Mouse (Mus musculus) liver, postnatal 0 days (tissue): ENCODE data around the gene Mrpl39. TPM values are rescaled to one million over a fixed set of nuclear protein-coding genes. Genes with fewer than 3 reads are reported as not detected.

Experiments
- ATAC-seq: fragments of 200-750 bp; cut with Nextera tagmentation; 2 replicates; pipeline ENCODE4 v1.8.0; 2017; ENCODE audit warnings: mild to moderate bottlenecking, moderate library complexity
- DNase-seq: peaks from one replicate; pipeline ENCODE4 v3.0.0-alpha.2; 2016
- H3K27ac ChIP-seq: fragments of 300-500 bp; sonication (generic); 2 replicates; pipeline ENCODE4 v1.5.1; 2014; ENCODE audit warnings: antibody characterized with exemption, moderate library complexity, mild to moderate bottlenecking, low read depth
- H3K27me3 ChIP-seq: fragments of 300-500 bp; sonication (generic); 2 replicates; pipeline ENCODE4 v1.6.1; 2014; ENCODE audit warnings: low read length, control low read depth, mixed read lengths; ENCODE audit not compliant: insufficient read depth
- H3K36me3 ChIP-seq: fragments of 300-500 bp; sonication (generic); replicated peaks from 2 replicates; pipeline ENCODE4 v1.6.1; 2014; ENCODE audit warnings: mild to moderate bottlenecking, control low read depth, low read length, moderate library complexity, mixed read lengths; ENCODE audit not compliant: insufficient read depth
- H3K4me1 ChIP-seq: fragments of 300-500 bp; sonication (generic); 2 replicates; pipeline ENCODE4 v1.6.1; 2014; ENCODE audit warnings: antibody characterized with exemption, mild to moderate bottlenecking, control low read depth; ENCODE audit not compliant: insufficient read depth
- H3K4me2 ChIP-seq: fragments of 300-500 bp; sonication (generic); 2 replicates; pipeline ENCODE4 v1.6.1; 2014; ENCODE audit warnings: low read depth, mild to moderate bottlenecking, low read length, moderate library complexity, mixed read lengths
- H3K4me3 ChIP-seq: fragments of 300-500 bp; sonication (generic); 2 replicates; pipeline ENCODE4 v1.5.1; 2014; ENCODE audit warnings: low read depth, low read length
- H3K9ac ChIP-seq: fragments of 300-500 bp; sonication (generic); replicated peaks from 2 replicates; pipeline ENCODE4 v1.6.1; 2014; ENCODE audit warnings: mild to moderate bottlenecking, moderate library complexity
- H3K9me3 ChIP-seq: fragments of 300-500 bp; sonication (generic); 2 replicates; pipeline ENCODE4 v1.6.1; 2016; ENCODE audit warnings: mild to moderate bottlenecking, control low read depth, low read length, mixed read lengths
- CTCF ChIP-seq: sonication (generic); IDR thresholded peaks from 2 replicates; pipeline ENCODE4 v1.5.1; 2016; ENCODE audit warnings: antibody characterized with exemption, low read depth
- EP300 ChIP-seq: IDR thresholded peaks from 2 replicates; pipeline ENCODE4 v1.6.1; 2016; ENCODE audit warnings: antibody characterized with exemption, low read depth, mild to moderate bottlenecking
- WGBS: fragments of 180-500 bp; shearing (Covaris S2); extraction: QIAGEN DNeasy Blood & Tissue Kit; methylation state at CpG from one replicate; pipeline ENCODE4 v1.1.7; 2014; ENCODE audit not compliant: insufficient replicate concordance; 5-methylcytosine and 5-hydroxymethylcytosine counted together
- polyA plus RNA-seq: library from polyadenylated mRNA; unstranded; fragments of >200 nt; fragmentation: Nextera tagmentation; extraction: Ambion mirVana; gene quantifications from 2 replicates; pipeline ENCODE4 v1.2.1, GENCODE M21; 2015

Gene Mrpl39
- polyA plus RNA-seq, 1 experiment from 2014 or later, result 17.6 TPM

DNA sequence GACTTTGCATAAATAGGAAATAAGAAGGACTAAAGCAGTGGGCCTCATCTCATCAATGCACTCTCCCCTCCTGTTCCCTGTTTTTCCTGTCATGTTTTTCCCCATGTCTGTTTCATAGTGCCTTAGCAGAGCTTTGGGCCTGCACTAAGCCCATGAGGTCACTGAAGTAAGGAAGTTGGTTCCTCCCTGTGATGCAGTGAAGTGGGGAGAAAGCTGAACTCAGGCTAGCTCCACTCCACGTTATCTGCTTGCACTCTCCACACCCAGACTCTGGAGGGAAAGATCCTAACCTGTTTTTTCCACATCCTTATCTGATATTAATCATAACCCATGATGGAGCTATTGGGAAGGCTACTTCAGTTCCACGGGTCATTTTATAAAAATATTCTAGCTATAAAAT is 26.9 kb downstream of the Mrpl39 start:
- no peak overlapping the region for H3K4me2 ChIP-seq
- no peak overlapping the region for H3K4me3 ChIP-seq
- DNase-seq, result no peak
- no peaks in the 10 kb centered on the region for H3K36me3 ChIP-seq
- ATAC-seq, result no peak
- TF ChIP-seq EP300 (no peak), CTCF (no peak)
- H3K4me1 ChIP-seq, result no peaks in the 10 kb centered on the region
- H3K9me3 ChIP-seq, result no peaks in the 10 kb centered on the region
- peaks cover 10% of the 10 kb centered on the region; the same call in 1 of the 2 replicates for H3K27me3 ChIP-seq
- WGBS, result 54% methylated on average over 2 of the region's 2 CpGs
- H3K9ac ChIP-seq, result no peak overlapping the region
- H3K27ac ChIP-seq, result no peak overlapping the region

DNA sequence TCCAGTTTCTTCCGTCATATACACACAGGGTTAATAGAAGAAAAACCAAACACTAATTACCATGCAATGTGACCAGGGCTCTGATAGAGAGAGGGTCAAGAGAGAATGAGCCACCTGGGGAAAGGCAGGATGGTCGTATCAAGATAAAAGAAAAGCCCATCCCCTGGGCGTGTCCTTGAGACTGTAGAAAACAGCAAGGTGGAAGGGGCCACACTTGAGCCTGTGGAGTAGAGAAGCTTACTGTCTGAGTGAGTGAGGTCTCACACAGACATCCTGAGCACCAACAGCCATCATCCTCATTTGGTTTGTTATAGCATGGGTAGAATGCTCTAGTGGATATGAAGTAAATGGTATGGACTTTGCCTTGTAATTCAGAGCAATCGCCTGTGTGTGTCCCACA is 27.7 kb downstream of the Mrpl39 start:
- WGBS, result 65% methylated on average over 4 of the region's 4 CpGs

DNA sequence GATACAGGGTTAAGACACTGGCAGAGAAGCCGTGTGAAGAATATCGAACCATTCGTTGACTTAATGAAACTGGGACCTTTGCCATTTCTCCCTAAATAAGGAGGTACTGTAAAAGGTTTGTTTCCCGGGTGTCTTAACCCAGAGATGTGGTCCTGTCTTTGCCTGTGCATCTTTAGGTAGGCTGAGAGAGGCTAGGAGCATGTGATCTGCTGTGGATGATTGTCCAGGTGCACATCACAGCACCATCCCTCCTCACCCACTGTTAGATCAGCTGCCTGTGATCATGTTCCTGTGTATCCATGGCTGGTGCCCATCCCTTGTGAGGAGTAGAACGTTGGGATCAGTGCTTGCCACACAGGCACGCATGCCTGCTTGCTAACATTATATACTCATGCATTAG is 29.0 kb downstream of the Mrpl39 start:
- no peak overlapping the region for H3K4me2 ChIP-seq
- no peaks in the 10 kb centered on the region for H3K9me3 ChIP-seq
- ATAC-seq (no peak), DNase-seq (no peak)
- H3K4me3 ChIP-seq, result no peak overlapping the region
- no peak for TF ChIP-seq EP300
- TF ChIP-seq CTCF, result no peak
- H3K36me3 ChIP-seq, result no peaks in the 10 kb centered on the region
- peaks cover 24% of the 10 kb centered on the region for H3K27me3 ChIP-seq
- H3K9ac ChIP-seq, result no peak overlapping the region
- 77% methylated on average over 6 of the region's 6 CpGs for WGBS
- peaks cover 8% of the 10 kb centered on the region; the same call in 1 of the 2 replicates for H3K4me1 ChIP-seq
- H3K27ac ChIP-seq, result no peak overlapping the region

More for the DNA sequence above, 27.7 kb downstream of the Mrpl39 start:
- Histone ChIP-seq H3K27me3 (peaks cover 19% of the 10 kb centered on the region), H3K9ac (no peak overlapping the region), H3K4me3 (no peak overlapping the region), H3K36me3 (no peaks in the 10 kb centered on the region), H3K9me3 (no peaks in the 10 kb centered on the region), H3K27ac (no peak overlapping the region), H3K4me2 (no peak overlapping the region), H3K4me1 (peaks cover 5% of the 10 kb centered on the region; the same call in 1 of the 2 replicates)
- DNase-seq (no peak), ATAC-seq (no peak)
- TF ChIP-seq CTCF (no peak), EP300 (no peak)

DNA sequence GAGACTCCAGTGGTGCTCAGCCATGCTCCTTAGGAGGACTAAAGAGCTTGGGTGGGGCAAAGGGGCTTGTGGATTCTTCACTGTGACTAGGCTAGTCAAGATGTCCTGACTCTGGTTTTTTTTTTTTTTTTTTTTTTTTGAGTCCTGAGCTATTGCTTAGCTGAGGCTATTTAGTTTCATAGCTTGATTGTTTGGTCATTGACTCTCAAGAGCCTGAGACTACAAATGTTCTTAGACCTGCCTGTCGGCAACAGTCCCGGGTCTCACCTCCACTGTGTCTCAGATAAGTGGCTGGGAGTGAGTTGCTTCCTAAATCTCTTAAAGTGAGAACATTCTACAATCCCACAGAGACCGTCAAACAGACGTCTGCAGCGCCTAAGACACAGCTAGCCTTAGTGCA is 30.0 kb downstream of the Mrpl39 start:
- no peak overlapping the region for H3K9ac ChIP-seq
- H3K27me3 ChIP-seq, result peaks cover 24% of the 10 kb centered on the region
- no peak for ATAC-seq
- no peak overlapping the region for H3K27ac ChIP-seq
- 71% methylated on average over 5 of the region's 5 CpGs for WGBS
- no peak for DNase-seq
- no peaks in the 10 kb centered on the region for H3K36me3 ChIP-seq
- H3K4me1 ChIP-seq, result peaks cover 8% of the 10 kb centered on the region; the same call in 1 of the 2 replicates
- TF ChIP-seq CTCF, result no peak
- TF ChIP-seq EP300, result no peak
- H3K4me3 ChIP-seq, result no peak overlapping the region
- H3K9me3 ChIP-seq, result no peaks in the 10 kb centered on the region
- no peak overlapping the region for H3K4me2 ChIP-seq

DNA sequence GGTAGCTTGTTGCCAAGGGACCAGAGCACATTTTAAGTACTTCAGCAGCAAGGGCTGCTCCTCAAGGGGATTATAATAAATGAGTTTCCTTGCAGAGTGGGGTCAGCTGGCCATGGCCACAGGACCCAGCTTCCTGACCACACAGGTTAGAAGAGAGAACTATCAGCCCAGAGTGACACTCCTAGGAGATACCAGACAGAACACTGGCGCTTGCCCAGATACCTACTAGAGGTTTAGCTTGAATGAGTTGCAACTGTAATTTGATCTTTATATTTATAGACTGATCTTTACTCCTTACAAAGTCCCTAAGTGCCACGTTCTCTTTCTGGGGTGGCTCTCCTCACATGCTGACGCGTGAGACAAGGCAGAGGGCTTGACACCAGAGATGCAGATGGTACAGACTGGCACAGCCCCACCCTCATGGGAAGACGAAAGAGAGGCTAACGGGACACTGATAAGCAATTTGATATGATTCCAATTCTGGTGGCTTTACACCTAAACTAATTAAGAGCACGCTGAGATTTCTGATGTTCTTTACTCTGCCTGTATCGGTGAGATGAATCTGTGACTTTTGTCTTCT is 30.8 kb downstream of the Mrpl39 start:
- Histone ChIP-seq H3K4me2 (no peak overlapping the region), H3K4me1 (peaks cover 8% of the 10 kb centered on the region; the same call in 1 of the 2 replicates), H3K9me3 (no peaks in the 10 kb centered on the region), H3K9ac (no peak overlapping the region), H3K4me3 (no peak overlapping the region), H3K36me3 (no peaks in the 10 kb centered on the region), H3K27me3 (peaks cover 24% of the 10 kb centered on the region), H3K27ac (no peak overlapping the region)
- 66% methylated on average over 8 of the region's 8 CpGs for WGBS
- DNase-seq, result no peak
- no peak for TF ChIP-seq CTCF
- TF ChIP-seq EP300, result no peak
- no peak for ATAC-seq

DNA sequence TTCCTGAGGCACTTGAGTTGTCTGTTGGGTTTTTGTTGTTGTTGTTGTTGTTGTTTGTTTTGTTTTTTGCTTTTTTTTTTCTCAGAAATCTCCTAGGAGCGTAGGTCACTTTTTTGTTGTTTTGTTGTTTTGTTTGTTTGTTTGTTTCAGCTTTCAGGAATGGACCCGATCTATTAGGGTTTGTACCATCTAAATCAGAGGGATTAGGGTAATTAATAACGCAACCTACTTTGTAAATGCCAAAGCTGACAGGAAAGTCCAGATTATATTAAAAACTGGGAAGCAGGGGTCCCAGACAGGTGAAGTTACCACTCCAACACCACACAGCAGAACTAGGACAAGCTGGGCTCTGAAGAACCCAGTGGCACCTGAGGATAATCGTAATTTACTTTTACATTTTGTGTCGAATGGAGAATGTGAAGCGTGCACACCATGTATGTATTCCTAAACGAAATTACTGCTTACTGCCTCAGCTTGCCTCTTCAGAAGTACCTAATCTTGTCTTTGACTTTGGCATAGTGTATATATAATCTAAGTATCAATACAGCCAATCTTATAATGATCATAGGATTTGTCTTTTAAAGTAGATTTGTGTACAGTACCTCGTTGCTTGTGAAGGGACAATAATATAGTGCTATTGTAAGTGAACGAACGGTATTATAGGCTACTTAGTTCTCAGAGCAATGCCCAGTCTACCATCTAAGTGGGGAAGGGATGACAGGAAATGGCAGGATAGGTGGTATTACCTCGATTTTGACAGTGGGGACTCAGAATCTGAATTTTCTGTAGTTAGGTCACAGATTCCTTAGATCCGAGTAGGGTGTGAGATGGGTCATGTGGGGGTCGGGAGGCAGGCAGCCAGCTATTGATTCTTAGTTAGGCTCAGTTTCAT is 31.5 kb downstream of the Mrpl39 start:
- Histone ChIP-seq H3K9ac (no peak overlapping the region), H3K4me1 (peaks cover 8% of the 10 kb centered on the region; the same call in 1 of the 2 replicates), H3K36me3 (no peaks in the 10 kb centered on the region), H3K9me3 (no peaks in the 10 kb centered on the region), H3K27me3 (peaks cover 24% of the 10 kb centered on the region), H3K4me3 (peak overlapping the region; percentile 64), H3K27ac (no peak overlapping the region), H3K4me2 (peak overlapping the region; percentile 86)
- TF ChIP-seq CTCF (no peak), EP300 (no peak)
- no peak for ATAC-seq
- WGBS, result 59% methylated on average over 13 of the region's 13 CpGs
- DNase-seq, result no peak
